Mouse (Mus musculus): ENCODE measurements around the gene Pde6d.

Pde6d gene

GRCm38 (mm10) chr1:86502221-86503048 is 80.0 kb downstream of the Pde6d start:
- DNase-seq, result no peak

- DNase-seq, result peak; percentile 90
Measured at GRCm38 (mm10) chr1:86501559-86501958, 80.9 kb downstream of the Pde6d start.

GRCm38 (mm10) chr1:86501114-86501532 is 81.3 kb downstream of the Pde6d start:
- peak; percentile 80 for DNase-seq

GRCm38 (mm10) chr1:86500681-86501080 is 81.7 kb downstream of the Pde6d start:
- DNase-seq, result no peak

- DNase-seq, result peak; percentile 69
Measured at GRCm38 (mm10) chr1:86499903-86500302, 82.5 kb downstream of the Pde6d start.

GRCm38 (mm10) chr1:86498611-86499010 is 83.8 kb downstream of the Pde6d start:
- no peak for DNase-seq

GRCm38 (mm10) chr1:86497986-86498385 is 84.4 kb downstream of the Pde6d start:
- no peak for DNase-seq

- DNase-seq, result no peak
Measured at GRCm38 (mm10) chr1:86497361-86497760, 85.1 kb downstream of the Pde6d start.

- DNase-seq, result no peak
Measured at GRCm38 (mm10) chr1:86496340-86496739, 86.1 kb downstream of the Pde6d start.

- no peak for DNase-seq
Measured at GRCm38 (mm10) chr1:86493783-86494182, 88.6 kb downstream of the Pde6d start.

Data from liver (tissue).